Mouse (Mus musculus) ES-E14 (cell line): ENCODE results near the gene Pard3b. TPM values are rescaled to one million over a fixed set of nuclear protein-coding genes. Genes with fewer than 3 reads are reported as not detected.

Source experiments
- DNase-seq: peaks from one replicate; pipeline ENCODE4 v3.0.0-alpha.2; 2013; ENCODE audit warnings: low read depth, low spot score
- H3K27ac ChIP-seq: 2 replicates; pipeline ENCODE4 v1.5.1; 2012; ENCODE audit warnings: low read depth, mild to moderate bottlenecking, low read length, moderate library complexity, mixed read lengths; ENCODE audit not compliant: poor library complexity, insufficient read depth, severe bottlenecking
- H3K36me3 ChIP-seq: 2 replicates; pipeline ENCODE4 v1.6.1; 2012; ENCODE audit warnings: mild to moderate bottlenecking, low read length, moderate library complexity, mixed read lengths; ENCODE audit not compliant: control insufficient read depth, poor library complexity, insufficient read depth, severe bottlenecking
- H3K4me1 ChIP-seq, 2 experiments: fragments of 150-350 bp in 1 of 2; sonication (generic) in 1 of 2; 2 replicates each; pipeline ENCODE4 v1.6.1; 2012; ENCODE audit warnings: low read length in 2 of 2, mild to moderate bottlenecking in 1 of 2, mixed read lengths in 1 of 2; ENCODE audit not compliant: control insufficient read depth in 2 of 2, insufficient read depth in 2 of 2, poor library complexity in 1 of 2
- H3K4me3 ChIP-seq, 2 experiments: fragments of 150-350 bp in 1 of 2; sonication (generic) in 1 of 2; 2 replicates each; pipeline ENCODE4 v1.5.1; 2012; ENCODE audit warnings: low read length in 2 of 2, low read depth in 1 of 2, mild to moderate bottlenecking in 1 of 2, mixed read lengths in 1 of 2; ENCODE audit not compliant: insufficient read depth in 1 of 2, poor library complexity in 1 of 2, severe bottlenecking in 1 of 2
- H3K9ac ChIP-seq: 2 replicates; pipeline ENCODE4 v1.6.1; 2012; ENCODE audit warnings: low read depth, mild to moderate bottlenecking, low read length, mixed read lengths; ENCODE audit not compliant: poor library complexity, insufficient read depth, severe bottlenecking
- H3K9me3 ChIP-seq: fragments of 150-350 bp; sonication (generic); 2 replicates; pipeline ENCODE4 v1.6.1; 2012; ENCODE audit warnings: low read depth, mild to moderate bottlenecking, low read length; ENCODE audit not compliant: control insufficient read depth, insufficient read depth
- CHD2 ChIP-seq: IDR thresholded peaks from 2 replicates; pipeline ENCODE4 v1.6.1; 2014; ENCODE audit warnings: mild to moderate bottlenecking, low read depth, low read length, inconsistent platforms
- HCFC1 ChIP-seq: IDR thresholded peaks from 2 replicates; pipeline ENCODE4 v1.6.1; 2012; ENCODE audit warnings: low read length, inconsistent platforms, borderline replicate concordance; ENCODE audit not compliant: insufficient read depth
- MAFK ChIP-seq: IDR thresholded peaks from 2 replicates; pipeline ENCODE4 v1.6.1; 2014; ENCODE audit warnings: mild to moderate bottlenecking, low read depth, low read length, inconsistent platforms; ENCODE audit not compliant: insufficient read depth
- ZC3H11A ChIP-seq: IDR thresholded peaks from 2 replicates; pipeline ENCODE4 v1.6.1; 2012; ENCODE audit warnings: low read depth, mild to moderate bottlenecking, inconsistent platforms, low read length, borderline replicate concordance
- ZNF384 ChIP-seq: IDR thresholded peaks from 2 replicates; pipeline ENCODE4 v1.6.1; 2012; ENCODE audit warnings: low read depth, low read length, inconsistent platforms
- in situ Hi-C, 2 experiments: fragments of 600-800 bp; cut with MboI; formaldehyde crosslinking; loops; one replicate each; pipeline ENCODE4 v1.15.1; 2025; ENCODE audit warnings: low sequenced_read_pairs in 2 of 2, inconsistent platforms in 1 of 2; ENCODE audit not compliant: unreplicated experiment in 2 of 2
- total RNA-seq: library from RNA; depleted of rRNA; stranded (reverse); fragments of 300-350 nt; gene quantifications from 2 replicates; pipeline ENCODE4 v1.2.3, GENCODE M21; 2012

The Pard3b gene
- total RNA-seq, 1 experiment, result 0.49 TPM

GRCm38 (mm10) chr1:62624166-62624565, 985.5 kb downstream of the Pard3b start:
- no peak overlapping the region for H3K27ac ChIP-seq
- H3K36me3 ChIP-seq, result no peaks in the 10 kb centered on the region
- in situ Hi-C loops, result no loop called here
- H3K4me3 ChIP-seq, result no peak overlapping the region
- TF ChIP-seq CHD2, result no peak
- TF ChIP-seq MAFK, result no peak
- no peak for DNase-seq
- no peaks in the 10 kb centered on the region for H3K9me3 ChIP-seq
- H3K9ac ChIP-seq, result no peak overlapping the region
- H3K4me1 ChIP-seq, result no peaks in the 10 kb centered on the region

DNA sequence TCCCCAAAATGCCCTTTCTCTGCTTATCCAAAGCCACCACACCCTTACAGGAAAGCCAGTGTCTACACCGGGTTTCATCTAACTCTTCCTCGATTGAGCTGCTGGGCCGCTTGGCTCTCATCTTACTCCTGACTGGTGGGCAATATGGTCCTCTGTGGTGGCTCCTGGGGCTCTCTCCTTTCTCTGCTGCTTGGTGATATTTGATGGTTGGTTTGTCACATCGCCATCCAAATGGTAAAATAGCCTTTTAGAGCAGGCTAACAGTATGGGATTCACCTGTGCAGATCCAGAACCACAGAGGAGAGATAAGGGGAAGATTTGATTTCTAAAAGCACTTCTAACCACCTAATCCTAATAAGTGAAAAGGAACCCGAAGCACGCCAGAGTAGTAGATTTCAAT, 986.2 kb downstream of the Pard3b start:
- Histone ChIP-seq H3K9me3 (no peaks in the 10 kb centered on the region), H3K9ac (no peak overlapping the region), H3K27ac (no peak overlapping the region), H3K4me3 (no peak overlapping the region), H3K4me1 (no peaks in the 10 kb centered on the region), H3K36me3 (no peaks in the 10 kb centered on the region)
- in situ Hi-C loops, result no loop called here
- no peak for DNase-seq
- no peak for TF ChIP-seq ZC3H11A
- no peak for TF ChIP-seq CHD2
- TF ChIP-seq MAFK, result no peak
- no peak for TF ChIP-seq ZNF384
- TF ChIP-seq HCFC1, result no peak

GRCm38 (mm10) chr1:62625332-62625731, 986.7 kb downstream of the Pard3b start:
- H3K4me1 ChIP-seq, result no peaks in the 10 kb centered on the region
- no peaks in the 10 kb centered on the region for H3K9me3 ChIP-seq
- in situ Hi-C loops, result no loop called here
- no peaks in the 10 kb centered on the region for H3K36me3 ChIP-seq
- H3K9ac ChIP-seq, result no peak overlapping the region
- no peak for DNase-seq
- TF ChIP-seq HCFC1, result no peak
- no peak for TF ChIP-seq ZNF384
- no peak for TF ChIP-seq ZC3H11A
- TF ChIP-seq MAFK, result no peak
- no peak for TF ChIP-seq CHD2
- H3K4me3 ChIP-seq, result no peak overlapping the region
- no peak overlapping the region for H3K27ac ChIP-seq

- in situ Hi-C loops, result no loop called here
- Histone ChIP-seq H3K9me3 (no peaks in the 10 kb centered on the region), H3K4me3 (no peak overlapping the region), H3K27ac (no peak overlapping the region), H3K4me1 (no peaks in the 10 kb centered on the region), H3K9ac (no peak overlapping the region), H3K36me3 (no peaks in the 10 kb centered on the region)
- TF ChIP-seq ZC3H11A, result no peak
- no peak for TF ChIP-seq CHD2
- no peak for TF ChIP-seq ZNF384
- no peak for TF ChIP-seq HCFC1
- no peak for TF ChIP-seq MAFK
- no peak for DNase-seq
Measured at GRCm38 (mm10) chr1:62625819-62626505, 987.3 kb downstream of the Pard3b start.

DNA sequence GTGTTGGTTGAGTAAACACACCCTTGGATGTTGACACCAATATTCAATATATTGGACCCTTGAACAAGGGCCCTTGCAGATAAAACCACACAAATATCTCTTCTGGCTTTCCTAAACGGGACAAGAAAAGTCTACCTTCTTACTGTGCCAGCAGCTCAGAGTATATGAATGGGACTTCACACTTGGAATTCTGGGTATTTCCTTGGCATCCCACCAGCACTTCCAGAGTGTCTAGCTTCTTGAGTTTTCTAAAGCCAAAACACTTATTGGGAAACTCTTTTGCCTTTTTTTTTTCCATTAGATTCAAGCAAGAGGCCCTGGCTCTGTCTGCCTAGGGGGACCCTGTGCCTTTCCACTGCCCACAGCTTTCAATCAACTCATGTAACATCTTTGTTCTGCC, 991.3 kb downstream of the Pard3b start:
- DNase-seq, result no peak

More for the DNA sequence above, 991.3 kb downstream of the Pard3b start:
- no peak overlapping the region for H3K9ac ChIP-seq
- no peaks in the 10 kb centered on the region for H3K4me1 ChIP-seq
- no peak overlapping the region for H3K4me3 ChIP-seq
- in situ Hi-C loops, result no loop called here
- no peaks in the 10 kb centered on the region for H3K9me3 ChIP-seq
- no peak for TF ChIP-seq ZNF384
- no peak for TF ChIP-seq ZC3H11A
- TF ChIP-seq MAFK, result no peak
- no peak for TF ChIP-seq CHD2
- TF ChIP-seq HCFC1, result no peak
- no peaks in the 10 kb centered on the region for H3K36me3 ChIP-seq
- no peak overlapping the region for H3K27ac ChIP-seq
